Mouse (Mus musculus) mouse embryonic stem cell (cell line): ENCODE measurements around the gene Glt1d1.
"Not testable (repeated sequence)": the region's sequence is repeated elsewhere in the genome, so short reads cannot be mapped to it uniquely, and the experiment has no call there.

Experiments used
- in situ Hi-C, 2 experiments: fragments of 300-500 bp; cut with MboI; formaldehyde crosslinking; loops; 1 replicate in 1 of 2; 3 replicates in 1 of 2; pipeline ENCODE4 v1.14.3; 2019 to 2020; ENCODE audit warnings: low sequenced_read_pairs in 2 of 2, low pct_unique_long_range_greater_than_20kb in 1 of 2, mixed read lengths in 1 of 2; ENCODE audit not compliant: unreplicated experiment in 1 of 2

Gene Glt1d1

GRCm38 (mm10) chr5:127749540-127749939 is 117.5 kb downstream of the Glt1d1 start:
- in situ Hi-C loops: not testable (repeated sequence)

- in situ Hi-C loops: no loop called here
Observed at GRCm38 (mm10) chr5:127751262-127751975, 119.4 kb downstream of the Glt1d1 start.

- in situ Hi-C loops: no loop called here
Observed at GRCm38 (mm10) chr5:127755594-127755993, 123.5 kb downstream of the Glt1d1 start.

- in situ Hi-C loops: no loop called here
Observed at GRCm38 (mm10) chr5:127756011-127756410, 123.9 kb downstream of the Glt1d1 start.

- in situ Hi-C loops: no loop called here
Observed at GRCm38 (mm10) chr5:127756671-127757423, 124.8 kb downstream of the Glt1d1 start.

- in situ Hi-C loops: no loop called here
Observed at GRCm38 (mm10) chr5:127758576-127758975, 126.5 kb downstream of the Glt1d1 start.
